9 mouse cellular contexts compared by ENCODE assay signal in genomic region chr2:166357824-166358223, GRCm38 (mm10).
DNase-seq lines count a peak whose midpoint lies in the region; TF ChIP-seq lines count a peak whose summit lies in the region.
"Had no signal": no experiment of that assay in that cellular context is flagged by ENCODE, and none has a peak within 500 bp of the region (broad histone marks: within the 10 kb centered on the region; RNA-seq: fewer than 3 reads in every experiment).

No protein-coding gene starts in this region.

- TF ChIP-seq CTCF in thymus, adult 2 months (IDR thresholded peaks at IDR 0.05; ENCODE audit: borderline replicate concordance, control insufficient read depth, extremely low read depth, insufficient read depth, low read length, poor library complexity), result no peak

- H3K36me3 ChIP-seq in thymus, adult 2 months (ENCODE audit: control insufficient read depth, insufficient read depth, low read length), result no peaks in the 10 kb centered on the region

- no peak for TF ChIP-seq POLR2A in thymus, adult 2 months (IDR thresholded peaks at IDR 0.05; ENCODE audit: control insufficient read depth, extremely low read depth, insufficient read depth, low read length, poor library complexity)

- peaks cover 12% of the 10 kb centered on the region; the same call in 1 of the 2 replicates for H3K4me1 ChIP-seq in thymus, adult 2 months (replicated peaks; ENCODE audit: control insufficient read depth, insufficient read depth, low read length)

- H3K27me3 ChIP-seq in thymus, adult 2 months (ENCODE audit: control insufficient read depth, insufficient read depth, low read length), result no peaks in the 10 kb centered on the region

- no peak overlapping the region for H3K27ac ChIP-seq in thymus, adult 2 months (ENCODE audit: control insufficient read depth, insufficient read depth, low read length)
- H3K27ac ChIP-seq: left cerebral cortex, adult 2 months had no signal

- intact Hi-C loops in gastrocnemius, postnatal 14 days (cut with DNase I; ENCODE audit: low total_unique reads), result no loop called here

- H3K4me3 ChIP-seq in thymus, adult 2 months (ENCODE audit: control insufficient read depth, insufficient read depth, low read length), result no peak overlapping the region
- H3K4me3 ChIP-seq: left cerebral cortex, adult 2 months had no signal

- DNase-seq in frontal cortex, postnatal 36 days (ENCODE audit: low spot score in 2 of 2), result peak; percentile 44 to 49
- no peak for DNase-seq in frontal cortex, postnatal 14 days (ENCODE audit: low spot score in 2 of 2)
- DNase-seq in 416B (ENCODE audit: low read depth), result peak; percentile 35
- peak; percentile 59 for DNase-seq in gastrocnemius, postnatal 14 days
- DNase-seq in heart, postnatal 4 days, result peak; percentile 64
- DNase-seq in cerebellum, postnatal 36 days, result no peak
- no peak for DNase-seq in kidney, adult 8-10 months
- DNase-seq in thymus, adult 2 months, result no peak

- WGBS in thymus, adult 2 months, result 39% methylated on average over 7 of the region's 7 CpGs

Comparison
In these comparisons a context has a peak if more than half of its experiments do, and no peak if none do; other contexts are left out.
1. DNase-seq: peak in frontal cortex, postnatal 36 days (2 of 2), 416B (single experiment), gastrocnemius, postnatal 14 days (single experiment) and heart, postnatal 4 days (single experiment); none in frontal cortex, postnatal 14 days (0 of 2), cerebellum, postnatal 36 days (0 of 2), kidney, adult 8-10 months (0 of 2) and thymus, adult 2 months (single experiment).